Mouse (Mus musculus) hindbrain, embryonic 11.5 days (tissue): ENCODE data around the gene Asb16. TPM values are rescaled to one million over a fixed set of nuclear protein-coding genes. Genes with fewer than 3 reads are reported as not detected.

Experiments used
- ATAC-seq: fragments of 200-750 bp; cut with Nextera tagmentation; 2 replicates; pipeline ENCODE4 v1.8.0; 2017; ENCODE audit warnings: mild to moderate bottlenecking, moderate TSS enrichment, moderate library complexity; ENCODE audit not compliant: low FRiP score
- DNase-seq: peaks from one replicate; pipeline ENCODE4 v3.0.0-alpha.2; 2015; ENCODE audit warnings: low spot score
- H3K27ac ChIP-seq: fragments of 300-500 bp; sonication (generic); 2 replicates; pipeline ENCODE4 v1.5.1; 2014; ENCODE audit warnings: mild to moderate bottlenecking, low read depth, low read length
- H3K27me3 ChIP-seq: fragments of 300-500 bp; sonication (generic); 2 replicates; pipeline ENCODE4 v1.6.1; 2014; ENCODE audit warnings: mild to moderate bottlenecking, low read length, moderate library complexity, mixed read lengths; ENCODE audit not compliant: control insufficient read depth, insufficient read depth
- H3K36me3 ChIP-seq: fragments of 300-500 bp; sonication (generic); 2 replicates; pipeline ENCODE4 v1.6.1; 2014; ENCODE audit warnings: mild to moderate bottlenecking, low read length, moderate library complexity, mixed read lengths; ENCODE audit not compliant: control insufficient read depth, insufficient read depth
- H3K4me1 ChIP-seq: fragments of 300-500 bp; sonication (generic); replicated peaks from 2 replicates; pipeline ENCODE4 v1.6.1; 2014; ENCODE audit warnings: low read length, mixed read lengths; ENCODE audit not compliant: control insufficient read depth, insufficient read depth
- H3K4me2 ChIP-seq: fragments of 300-500 bp; sonication (generic); replicated peaks from 2 replicates; pipeline ENCODE4 v1.6.1; 2014; ENCODE audit warnings: mild to moderate bottlenecking, low read depth, low read length
- H3K4me3 ChIP-seq: fragments of 300-500 bp; sonication (generic); 2 replicates; pipeline ENCODE4 v1.5.1; 2014; ENCODE audit warnings: low read depth, low read length
- H3K9ac ChIP-seq: fragments of 300-500 bp; sonication (generic); 2 replicates; pipeline ENCODE4 v1.6.1; 2014; ENCODE audit warnings: low read depth, low read length
- H3K9me3 ChIP-seq: fragments of 300-500 bp; sonication (generic); 2 replicates; pipeline ENCODE4 v1.6.1; 2016; ENCODE audit warnings: low read length; ENCODE audit not compliant: control insufficient read depth
- WGBS: fragments of 180-500 bp; shearing (Covaris S2); extraction: QIAGEN DNeasy Blood & Tissue Kit; methylation state at CpG from one replicate; pipeline ENCODE4 v1.1.7; 2014; 5-methylcytosine and 5-hydroxymethylcytosine counted together
- polyA plus RNA-seq: library from polyadenylated mRNA; unstranded; fragments of >200 nt; fragmentation: Nextera tagmentation; extraction: Ambion mirVana; gene quantifications from 2 replicates; pipeline ENCODE4 v1.2.1, GENCODE M21; 2014

Asb16 gene
- polyA plus RNA-seq, 1 experiment from 2014 or later: 0.06 TPM

GRCm38 (mm10) chr11:102315690-102316571, 47.4 kb downstream of the Asb16 start:
- ATAC-seq (peak; percentile 3; the same call in 1 of the 2 replicates), DNase-seq (no peak)
- Histone ChIP-seq H3K4me2 (peak overlapping the region; percentile 90), H3K27me3 (no peaks in the 10 kb centered on the region), H3K9ac (peak overlapping the region; percentile 100), H3K4me1 (peaks cover 2% of the 10 kb centered on the region; the same call in 1 of the 2 replicates), H3K36me3 (0 out of 2 replicates have a peak, but pooled peaks cover 3% of the 10 kb centered on the region), H3K27ac (peak overlapping the region; percentile 99), H3K9me3 (no peaks in the 10 kb centered on the region), H3K4me3 (peak overlapping the region; percentile 100)
- WGBS: 22% methylated on average over 14 of the region's 14 CpGs

GRCm38 (mm10) chr11:102316572-102317297, 48.2 kb downstream of the Asb16 start:
- Histone ChIP-seq H3K36me3 (0 out of 2 replicates have a peak, but pooled peaks cover 3% of the 10 kb centered on the region), H3K4me3 (peak overlapping the region; percentile 100), H3K4me2 (peak overlapping the region; percentile 90), H3K27ac (peak overlapping the region; percentile 99), H3K9ac (peak overlapping the region; percentile 100), H3K27me3 (no peaks in the 10 kb centered on the region), H3K4me1 (peaks cover 2% of the 10 kb centered on the region; the same call in 1 of the 2 replicates), H3K9me3 (no peaks in the 10 kb centered on the region)
- ATAC-seq (peak; percentile 39), DNase-seq (peak; percentile 88)
- WGBS: under 1% methylated on average over 57 of the region's 80 CpGs

DNA sequence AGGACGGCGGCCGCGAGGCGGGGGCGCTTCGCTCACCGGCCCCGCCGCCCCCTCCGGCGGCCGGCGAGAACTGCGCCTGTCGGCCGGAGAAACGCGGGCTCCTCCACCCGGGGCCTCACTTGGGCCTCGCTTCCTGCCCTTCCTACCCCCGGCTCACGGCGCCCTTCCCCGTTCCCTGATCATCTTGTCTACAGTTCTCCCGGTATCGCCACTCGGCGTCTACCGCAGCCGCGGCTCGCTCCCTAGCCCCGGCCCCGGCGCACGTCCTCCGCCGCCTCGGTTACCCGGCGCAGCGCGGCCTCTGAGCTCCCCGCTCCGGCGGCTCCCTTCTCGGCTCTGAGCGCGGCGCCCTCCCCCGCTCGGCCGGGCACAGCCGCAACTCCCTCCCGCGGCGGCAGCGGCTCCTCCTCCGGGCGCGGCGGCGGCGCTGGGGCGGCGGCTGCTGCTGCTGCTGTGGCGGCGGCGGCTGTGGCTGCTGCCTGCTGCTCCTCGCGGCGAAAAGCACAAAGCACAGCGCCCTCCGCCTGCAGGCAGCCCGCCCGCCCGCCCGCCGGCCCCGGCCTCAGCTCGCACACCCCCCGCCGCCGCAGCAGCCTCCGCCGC, 48.9 kb downstream of the Asb16 start:
- no peaks in the 10 kb centered on the region for H3K27me3 ChIP-seq
- peak overlapping the region; percentile 90 for H3K4me2 ChIP-seq
- under 1% methylated on average over 53 of the region's 87 CpGs for WGBS
- peak overlapping the region; percentile 99 for H3K27ac ChIP-seq
- H3K9me3 ChIP-seq: no peaks in the 10 kb centered on the region
- DNase-seq (peak; percentile 83), ATAC-seq (peak; percentile 21; the same call in 1 of the 2 replicates)
- peak overlapping the region; percentile 100 for H3K9ac ChIP-seq
- H3K4me1 ChIP-seq: peaks cover 2% of the 10 kb centered on the region; the same call in 1 of the 2 replicates
- H3K36me3 ChIP-seq: 0 out of 2 replicates have a peak, but pooled peaks cover 3% of the 10 kb centered on the region
- peak overlapping the region; percentile 100 for H3K4me3 ChIP-seq

DNA sequence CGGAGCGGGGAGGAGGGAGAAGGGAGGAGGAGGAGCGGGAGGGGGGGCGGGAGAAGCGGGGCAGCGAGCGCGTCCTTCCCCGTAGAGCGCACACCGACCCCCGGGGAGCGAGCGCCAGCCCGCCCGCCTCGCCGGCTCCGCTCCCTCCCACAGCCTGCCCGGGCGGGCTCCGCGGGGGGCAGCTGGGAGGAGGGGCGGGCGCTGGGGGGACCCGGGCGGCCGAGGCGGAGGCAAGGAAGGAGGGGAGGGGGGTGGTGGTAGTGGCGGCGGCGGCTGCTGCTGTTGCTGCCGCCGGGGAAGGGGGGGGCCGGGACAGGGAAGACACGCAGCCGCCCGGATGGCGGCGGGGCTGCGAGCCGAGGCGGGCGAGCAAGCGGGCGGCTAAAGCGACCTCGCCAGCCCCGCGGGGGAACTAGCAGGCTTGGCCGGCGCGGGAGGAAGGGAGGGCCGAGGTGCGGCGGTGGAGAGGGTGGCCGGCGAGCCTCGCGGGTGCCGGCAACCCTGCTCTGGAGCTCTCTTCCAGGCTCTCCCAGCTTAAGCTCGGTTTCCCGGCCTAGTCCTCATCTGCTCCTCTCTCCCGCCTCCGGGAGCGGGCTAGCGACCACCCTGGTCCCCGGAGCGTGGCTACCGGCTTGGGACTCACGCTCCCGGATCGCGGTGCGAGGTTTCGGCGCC, 49.5 kb downstream of the Asb16 start:
- H3K4me1 ChIP-seq: peaks cover 2% of the 10 kb centered on the region; the same call in 1 of the 2 replicates

DNA sequence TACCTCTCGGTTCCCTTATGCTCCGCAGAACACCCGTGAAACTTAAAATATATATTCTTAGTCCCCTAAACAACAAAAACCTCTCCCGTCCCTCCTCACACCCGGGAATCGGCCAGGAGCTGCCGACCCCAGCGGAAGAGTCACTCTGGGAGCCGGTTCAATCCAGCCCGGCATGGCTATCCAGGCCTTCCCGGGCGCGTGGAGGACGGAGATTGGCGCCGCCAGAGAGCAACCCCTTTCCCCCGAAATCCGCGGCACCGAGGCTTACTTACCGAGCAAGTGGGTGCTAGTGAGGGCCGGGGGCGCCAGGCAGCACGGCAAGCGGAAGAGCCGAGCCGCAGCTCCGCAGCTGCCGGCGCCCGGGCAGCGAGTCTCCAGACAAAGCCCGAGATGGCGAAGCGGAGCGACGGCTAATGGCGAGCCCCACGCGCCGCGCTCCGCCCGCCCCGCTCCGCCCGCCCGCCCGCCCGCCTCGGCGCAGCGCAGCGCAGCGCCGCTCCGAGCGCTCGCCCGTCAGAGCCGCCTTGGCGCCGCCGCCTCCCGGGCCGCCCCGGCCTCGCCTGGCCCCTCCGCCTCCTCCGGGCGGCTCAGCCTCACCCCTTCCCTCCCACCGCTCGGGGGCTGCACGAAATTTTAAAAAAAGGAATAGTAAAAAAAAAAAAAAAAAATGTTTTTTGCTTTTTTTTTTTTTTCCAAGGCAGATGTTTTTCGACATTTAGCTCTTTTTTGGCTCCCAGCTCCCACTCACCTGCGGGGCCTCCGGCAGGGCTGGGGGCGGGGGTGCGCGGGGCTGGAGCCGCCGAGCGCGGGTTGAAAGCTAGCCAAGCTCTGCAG, 50.2 kb downstream of the Asb16 start:
- WGBS: under 1% methylated on average over 78 of the region's 84 CpGs
- H3K9ac ChIP-seq: peak overlapping the region; percentile 100
- H3K9me3 ChIP-seq: no peaks in the 10 kb centered on the region
- peaks cover 2% of the 10 kb centered on the region; the same call in 1 of the 2 replicates for H3K4me1 ChIP-seq
- DNase-seq (peak; percentile 79), ATAC-seq (no peak)
- H3K36me3 ChIP-seq: 0 out of 2 replicates have a peak, but pooled peaks cover 3% of the 10 kb centered on the region
- peak overlapping the region; percentile 100 for H3K4me3 ChIP-seq
- H3K27me3 ChIP-seq: no peaks in the 10 kb centered on the region
- peak overlapping the region; percentile 99 for H3K27ac ChIP-seq
- peak overlapping the region; percentile 90 for H3K4me2 ChIP-seq

More for the DNA sequence above, 49.5 kb downstream of the Asb16 start:
- Histone ChIP-seq H3K36me3 (0 out of 2 replicates have a peak, but pooled peaks cover 3% of the 10 kb centered on the region), H3K9me3 (no peaks in the 10 kb centered on the region), H3K4me3 (peak overlapping the region; percentile 100), H3K27ac (peak overlapping the region; percentile 99), H3K4me2 (peak overlapping the region; percentile 90), H3K9ac (peak overlapping the region; percentile 100), H3K27me3 (no peaks in the 10 kb centered on the region)
- peak; percentile 57 for ATAC-seq
- DNase-seq: peak; percentile 80
- under 1% methylated on average over 45 of the region's 77 CpGs for WGBS

DNA sequence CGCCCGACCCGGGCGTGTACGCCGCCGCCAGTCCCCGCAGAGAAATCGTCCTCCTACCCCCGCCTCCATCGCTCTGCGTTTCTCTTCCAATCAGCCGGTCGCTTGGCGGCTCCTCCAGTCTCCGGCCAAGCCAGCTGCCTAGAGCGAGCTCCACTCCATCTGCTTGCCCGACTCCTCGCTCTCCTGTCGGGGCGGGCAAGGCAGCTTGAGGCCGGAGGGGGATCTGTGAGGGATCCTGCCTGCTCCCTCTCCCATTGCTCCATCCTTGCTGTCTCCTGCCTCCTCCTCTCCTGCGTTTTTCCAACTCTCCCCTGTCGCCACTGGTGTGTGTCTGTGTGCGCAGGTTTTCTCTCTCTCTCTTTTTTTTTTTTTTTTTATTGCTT, 50.9 kb downstream of the Asb16 start, which contains the start of gene Ubtf:
TSS of gene Ubtf (minus strand) at position 333 of the 383 bp plus-strand sequence.
- H3K9ac ChIP-seq: peak within 1 kb of the TSS; percentile 100
- 0 out of 2 replicates have a peak, but pooled peaks cover under 1% of the 10 kb centered on the region for H3K36me3 ChIP-seq
- peak within 1 kb of the TSS; percentile 90 for H3K4me2 ChIP-seq
- H3K9me3 ChIP-seq: no peaks in the 10 kb centered on the region
- ATAC-seq (peak; percentile 19; the same call in 1 of the 2 replicates), DNase-seq (peak; percentile 81)
- H3K27ac ChIP-seq: peak within 1 kb of the TSS; percentile 99
- no peaks in the 10 kb centered on the region for H3K27me3 ChIP-seq
- H3K4me3 ChIP-seq: peak within 1 kb of the TSS; percentile 100
- 0% methylated on average over 25 of the region's 25 CpGs for WGBS
- no peaks in the 10 kb centered on the region; the same call in 1 of the 2 replicates for H3K4me1 ChIP-seq

DNA sequence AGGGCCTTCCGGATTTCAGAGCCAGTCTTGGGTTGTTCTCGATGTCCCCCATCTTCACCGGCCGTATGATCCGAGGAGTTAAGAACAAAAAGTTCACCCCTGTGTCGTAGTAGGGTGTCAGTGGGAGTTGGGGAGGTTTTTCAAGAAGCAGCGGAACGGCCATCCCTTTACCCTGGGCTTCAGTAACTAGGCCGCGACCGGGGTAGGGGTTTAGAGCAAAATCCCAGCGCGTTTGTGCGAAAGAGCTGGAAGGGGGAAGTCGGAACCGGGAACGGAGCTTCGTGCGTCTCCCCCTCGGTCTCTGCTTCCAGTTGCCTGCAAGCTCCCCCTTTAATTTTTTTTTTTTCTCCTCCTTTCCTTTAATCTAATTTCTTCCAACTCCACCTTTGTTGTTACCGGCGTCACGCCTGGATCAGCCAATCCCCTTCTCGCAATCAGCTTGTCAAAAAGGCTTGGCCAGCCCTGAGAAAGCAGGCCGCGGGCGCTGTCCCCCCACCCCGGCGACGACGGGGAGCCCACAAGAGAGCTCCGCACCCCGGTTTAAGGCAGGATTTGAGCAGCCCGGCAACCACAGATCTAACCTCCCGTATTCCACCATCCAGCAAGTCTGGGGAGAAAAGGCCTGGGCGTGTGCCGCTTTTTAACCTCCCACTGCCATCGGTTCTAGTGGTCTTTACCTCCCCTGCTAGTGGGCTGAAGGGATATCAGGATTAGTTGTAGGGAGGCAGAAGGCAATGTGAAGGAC, 51.6 kb downstream of the Asb16 start:
- Histone ChIP-seq H3K9ac (peak overlapping the region; percentile 100), H3K4me1 (no peaks in the 10 kb centered on the region; the same call in 1 of the 2 replicates), H3K4me3 (peak overlapping the region; percentile 100), H3K27ac (peak overlapping the region; percentile 99), H3K36me3 (no peaks in the 10 kb centered on the region), H3K4me2 (peak overlapping the region; percentile 90), H3K9me3 (no peaks in the 10 kb centered on the region), H3K27me3 (no peaks in the 10 kb centered on the region)
- WGBS: under 1% methylated on average over 38 of the region's 38 CpGs
- DNase-seq: peak; percentile 75
- peak; percentile 31; the same call in 1 of the 2 replicates for ATAC-seq
